Mouse (Mus musculus) myocyte (in vitro differentiated cells): Measurements from ENCODE around the gene Sfrp5.

ENCODE experiments used
- E2F4 ChIP-seq: IDR thresholded peaks from one replicate; pipeline ENCODE4 v1.6.1; 2011; ENCODE audit warnings: mild to moderate bottlenecking, control low read depth, moderate library complexity; ENCODE audit not compliant: insufficient read depth
- MAX ChIP-seq: IDR thresholded peaks from one replicate; pipeline ENCODE4 v1.6.1; 2011; ENCODE audit warnings: low read depth, mild to moderate bottlenecking, control low read depth
- MYOD1 ChIP-seq, 3 experiments: IDR thresholded peaks; one replicate each; pipeline ENCODE4 v1.6.1; 2011; ENCODE audit warnings: control low read depth in 2 of 3, low read depth in 2 of 3, mild to moderate bottlenecking in 2 of 3, moderate library complexity in 1 of 3; ENCODE audit not compliant: insufficient read length in 2 of 3, control insufficient read depth in 1 of 3
- POLR2A ChIP-seq: IDR thresholded peaks from one replicate; pipeline ENCODE4 v1.6.1; 2011; ENCODE audit warnings: low read depth, mild to moderate bottlenecking, control low read depth, moderate library complexity; ENCODE audit not compliant: insufficient read length
- POLR2AphosphoS2 ChIP-seq: IDR thresholded peaks from one replicate; pipeline ENCODE4 v1.6.1; 2011; ENCODE audit warnings: low read depth, control low read depth; ENCODE audit not compliant: insufficient read length
- REST ChIP-seq: IDR thresholded peaks from one replicate; pipeline ENCODE4 v1.6.1; 2011; ENCODE audit warnings: mild to moderate bottlenecking, control low read depth, moderate library complexity; ENCODE audit not compliant: insufficient read depth, insufficient read length
- SRF ChIP-seq: IDR thresholded peaks from one replicate; pipeline ENCODE4 v1.6.1; 2011; ENCODE audit warnings: low read depth; ENCODE audit not compliant: control insufficient read depth, insufficient read length
- TCF12 ChIP-seq: IDR thresholded peaks from one replicate; pipeline ENCODE4 v1.6.1; 2011; ENCODE audit warnings: mild to moderate bottlenecking, control low read depth; ENCODE audit not compliant: poor library complexity, insufficient read depth, severe bottlenecking
- USF1 ChIP-seq: IDR thresholded peaks from one replicate; pipeline ENCODE4 v1.6.1; 2011; ENCODE audit warnings: low read depth, mild to moderate bottlenecking, control low read depth, moderate library complexity

GRCm38 (mm10) chr19:42157493-42158237 lies 44.4 kb downstream of the Sfrp5 start:
- no peak for TF ChIP-seq USF1
- TF ChIP-seq MAX, result no peak
- TF ChIP-seq POLR2A, result no peak
- TF ChIP-seq E2F4, result no peak
- no peak for TF ChIP-seq MYOD1 (IDR thresholded peaks at IDR 0.05; ENCODE audit: control insufficient read depth in 1 of 3, insufficient read length in 2 of 3, low read depth in 2 of 3)
- no peak for TF ChIP-seq POLR2AphosphoS2
- no peak for TF ChIP-seq REST
- no peak for TF ChIP-seq SRF
- no peak for TF ChIP-seq TCF12
